Mouse (Mus musculus): ENCODE measurements around the gene Ppm1b. TPM values are rescaled to one million over a fixed set of nuclear protein-coding genes. Genes with fewer than 3 reads are reported as not detected.

The Ppm1b gene
- polyA plus RNA-seq (2017; shearing (Covaris generic)), result 124 TPM

DNA sequence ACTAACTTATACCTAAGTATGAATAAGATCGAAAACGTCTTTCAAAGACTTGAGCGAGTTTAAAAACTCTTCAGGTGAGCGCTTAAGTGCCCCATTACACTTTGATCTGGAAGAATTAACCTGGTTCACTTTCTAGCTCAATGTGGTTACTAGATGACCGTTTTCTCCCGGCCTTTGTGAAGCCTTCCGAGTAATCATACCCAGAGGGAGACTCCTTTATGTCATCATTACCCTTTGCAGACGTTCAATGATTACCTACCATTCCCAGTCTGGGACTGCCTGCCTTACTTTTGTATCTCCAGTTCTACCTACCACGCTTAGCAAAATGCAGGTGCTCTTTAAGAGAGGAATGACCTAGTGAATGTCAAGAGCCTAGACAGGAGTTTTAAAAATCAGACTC lies at the start of gene Ppm1b:
Ppm1b (plus strand) TSS at position 301 of the 400 bp plus-strand sequence.

DNA sequence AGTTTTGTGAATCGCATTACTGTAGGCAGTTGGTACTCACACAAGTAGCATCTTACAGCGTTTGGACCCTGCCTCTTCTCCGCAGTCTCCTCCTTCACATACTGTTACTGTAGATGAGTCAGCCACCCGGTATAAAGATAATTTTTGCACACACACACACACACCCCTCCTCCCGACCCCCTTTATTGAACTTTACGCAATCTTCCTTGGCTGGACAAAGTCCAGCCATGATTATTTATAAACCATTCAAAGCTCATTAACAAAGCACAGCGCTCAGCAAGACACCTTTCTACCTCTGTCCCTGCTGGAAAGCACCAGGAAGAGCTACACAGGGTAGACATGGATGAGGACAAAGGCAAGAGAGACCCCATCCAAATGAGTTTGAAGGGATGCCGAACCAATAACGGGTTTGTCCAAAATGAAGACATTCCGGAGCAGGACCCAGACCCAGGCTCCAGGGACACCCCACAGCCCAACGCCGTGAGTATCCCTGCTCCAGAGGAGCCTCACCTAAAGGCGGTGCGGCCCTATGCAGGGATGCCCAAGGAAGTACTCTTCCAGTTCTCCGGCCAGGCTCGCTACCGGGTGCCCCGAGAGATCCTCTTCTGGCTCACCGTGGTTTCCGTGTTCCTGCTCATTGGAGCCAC lies 71.7 kb downstream of the Ppm1b start, which contains the start of gene Slc3a1:
Slc3a1 (plus strand) TSS at position 284 of the 647 bp plus-strand sequence.

Other genes with a start within 250 kb of the Ppm1b start
- gene Lrpprc, start 166.0 kb upstream of the Ppm1b start, polyA plus RNA-seq (2017; shearing (Covaris generic)), result 28.7 TPM
- gene Slc3a1, start 71.6 kb downstream of the Ppm1b start, polyA plus RNA-seq (2017; shearing (Covaris generic)), result 0.44 TPM
- 11.9 TPM for gene Prepl, start 133.5 kb downstream of the Ppm1b start, polyA plus RNA-seq (2017; shearing (Covaris generic))
- gene Camkmt, start 133.8 kb downstream of the Ppm1b start, polyA plus RNA-seq (2017; shearing (Covaris generic)), result 7.3 TPM

Data from effector memory CD4-positive, alpha-beta T cell, adult 7 months (primary cell).